Mouse (Mus musculus) olfactory bulb, adult 2 months (tissue): ENCODE measurements at regions not wholly inside any gene's neighbourhood (a gene's known extent, or its start where the extent isn't known, plus 50 kb on each side); places are given as distances from the start of the nearest gene placed in this dataset.

Experiments used
- CTCF ChIP-seq: fragments of 200-500 bp; IDR thresholded peaks from 2 replicates; pipeline ENCODE4 v1.5.1; 2012; ENCODE audit warnings: low read depth, mild to moderate bottlenecking, low read length, moderate library complexity; ENCODE audit not compliant: insufficient read depth
- POLR2A ChIP-seq: fragments of 200-500 bp; IDR thresholded peaks from 2 replicates; pipeline ENCODE4 v1.6.1; 2012; ENCODE audit warnings: mild to moderate bottlenecking, low read depth, low read length, moderate library complexity; ENCODE audit not compliant: insufficient read depth

GRCm38 (mm10) chr10:91242491-91243046, 61.5 kb upstream of the Tmpo start:
- TF ChIP-seq CTCF (no peak), POLR2A (no peak)
